Mouse (Mus musculus) ES-E14 (cell line): ENCODE measurements around the gene Pak3.

Experiments
- ZC3H11A ChIP-seq: IDR thresholded peaks from 2 replicates; pipeline ENCODE4 v1.6.1; 2012; ENCODE audit warnings: low read depth, mild to moderate bottlenecking, inconsistent platforms, low read length, borderline replicate concordance
- ZNF384 ChIP-seq: IDR thresholded peaks from 2 replicates; pipeline ENCODE4 v1.6.1; 2012; ENCODE audit warnings: low read depth, low read length, inconsistent platforms

DNA sequence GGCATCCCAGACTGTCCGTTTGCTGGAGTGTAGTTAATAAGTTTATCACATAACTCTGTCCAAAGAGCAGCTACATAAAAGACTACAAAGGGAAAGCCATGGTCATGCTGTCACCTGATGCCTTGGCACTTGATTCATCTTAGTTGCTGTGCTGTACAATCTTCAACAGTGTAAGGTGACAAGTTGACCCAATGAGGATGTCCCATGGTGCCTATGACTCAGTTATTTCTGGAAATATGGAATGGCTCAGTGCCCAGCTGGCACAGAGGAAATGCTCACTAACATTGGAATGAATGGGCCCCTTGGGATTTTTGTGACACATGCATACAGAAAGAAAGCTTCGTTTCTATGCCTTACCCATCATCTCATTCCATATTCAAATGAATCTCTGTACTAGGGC, 55.3 kb downstream of the Pak3 start:
- TF ChIP-seq ZNF384: no peak
- TF ChIP-seq ZC3H11A: no peak
